Mouse (Mus musculus) C2C12 (cell line): ENCODE results near the gene Olfr1131. TPM values are rescaled to one million over a fixed set of nuclear protein-coding genes. Genes with fewer than 3 reads are reported as not detected.
"Not testable (repeated sequence)": the region's sequence is repeated elsewhere in the genome, so short reads cannot be mapped to it uniquely, and the experiment has no call there.

Experiments used
- H3K27me3 ChIP-seq: one replicate; pipeline ENCODE4 v1.6.1; 2011; ENCODE audit not compliant: control insufficient read depth, insufficient read depth, insufficient read length
- H3K36me3 ChIP-seq: one replicate; pipeline ENCODE4 v1.6.1; 2011; ENCODE audit not compliant: control insufficient read depth, insufficient read depth
- H3K4me3 ChIP-seq: one replicate; pipeline ENCODE4 v1.5.1; 2011; ENCODE audit warnings: mild to moderate bottlenecking, control low read depth; ENCODE audit not compliant: poor library complexity, insufficient read depth, severe bottlenecking
- H3K79me2 ChIP-seq: one replicate; pipeline ENCODE4 v1.6.1; 2011; ENCODE audit not compliant: control insufficient read depth, insufficient read depth
- H3K79me3 ChIP-seq: one replicate; pipeline ENCODE4 v1.6.1; 2011; ENCODE audit warnings: low read depth, control low read depth
- H3ac ChIP-seq: one replicate; pipeline ENCODE3; 2011; ENCODE audit warnings: low read depth; ENCODE audit not compliant: control insufficient read depth, insufficient read length
- CEBPB ChIP-seq: IDR thresholded peaks from one replicate; pipeline ENCODE4 v1.6.1; 2011; ENCODE audit warnings: low read depth, mild to moderate bottlenecking, control low read depth, moderate library complexity
- CTCF ChIP-seq: IDR thresholded peaks from one replicate; pipeline ENCODE4 v1.5.1; 2011; ENCODE audit not compliant: control insufficient read depth, insufficient read depth, insufficient read length
- FOSL1 ChIP-seq: IDR thresholded peaks from one replicate; pipeline ENCODE4 v1.8.0; 2011; ENCODE audit warnings: mild to moderate bottlenecking, low read length; ENCODE audit not compliant: poor library complexity, insufficient read depth, severe bottlenecking
- MAX ChIP-seq: IDR thresholded peaks from one replicate; pipeline ENCODE4 v1.6.1; 2011; ENCODE audit warnings: mild to moderate bottlenecking, control low read depth
- MYOD1 ChIP-seq: IDR thresholded peaks from one replicate; pipeline ENCODE4 v1.6.1; 2011; ENCODE audit warnings: low read depth; ENCODE audit not compliant: control insufficient read depth, insufficient read length
- MYOG ChIP-seq: IDR thresholded peaks from one replicate; pipeline ENCODE4 v1.6.1; 2011; ENCODE audit not compliant: control insufficient read depth, insufficient read length; ENCODE audit errors: extremely low read depth
- USF1 ChIP-seq: IDR thresholded peaks from one replicate; pipeline ENCODE4 v1.6.1; 2011; ENCODE audit warnings: low read depth, mild to moderate bottlenecking, control low read depth, moderate library complexity
- long read RNA-seq, 2 experiments: library from polyadenylated mRNA; unstranded; transcript quantifications; one replicate each; pipeline ENCODE4 v2.0.0; 2019 to 2020
- polyA plus RNA-seq: library from polyadenylated mRNA; unstranded; fragments of >200 nt; fragmentation: generic; extraction: Trizol; gene quantifications from one replicate; pipeline ENCODE4 v1.2.1, GENCODE M21; 2012; ENCODE audit warnings: missing spikeins

Olfr1131 gene
- polyA plus RNA-seq, result not detected
- long read RNA-seq, experiment 1, result 0 reads
- long read RNA-seq, experiment 2, result 0 reads

DNA sequence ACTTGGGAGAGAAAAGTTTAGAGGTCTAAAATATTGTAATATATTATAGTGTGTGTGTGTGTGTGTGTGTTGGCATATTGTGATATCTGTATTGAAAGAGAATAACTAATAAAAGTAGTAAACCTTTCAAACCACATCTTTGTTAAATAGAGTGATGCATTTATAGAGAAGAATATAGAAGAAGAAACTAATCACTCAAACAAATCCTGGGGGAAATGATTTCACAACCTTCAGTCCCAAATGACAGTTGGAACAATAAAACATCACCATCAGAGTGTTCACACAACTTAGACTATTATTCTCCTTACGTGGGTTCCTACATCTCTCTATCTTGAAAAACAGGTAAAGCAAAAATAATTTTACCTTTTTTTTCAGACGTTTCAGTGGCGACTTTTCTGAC, at the start of gene Olfr1131:
Gene Olfr1131 (plus strand): TSS at position 301 of the 400 bp plus-strand sequence.
- Histone ChIP-seq H3K27me3 (no peaks in the 10 kb centered on the region), H3K36me3 (no peaks in the 10 kb centered on the region), H3K79me2 (no peaks in the 10 kb centered on the region), H3K79me3 (no peaks in the 10 kb centered on the region), H3ac (no peak within 1 kb of the TSS), H3K4me3 (no peak within 1 kb of the TSS)
- no peak for TF ChIP-seq MAX
- TF ChIP-seq USF1, result no peak
- TF ChIP-seq FOSL1, result no peak
- no peak for TF ChIP-seq MYOD1
- TF ChIP-seq MYOG, result no peak
- TF ChIP-seq CTCF, result no peak

GRCm38 (mm10) chr2:87605912-87606311, 21.0 kb upstream of the Olfr1131 start, which contains the start of gene Olfr1130:
Gene Olfr1130 (plus strand): TSS chr2:87606212.
- H3K4me3 ChIP-seq, H3K36me3 ChIP-seq, H3ac ChIP-seq: not testable (repeated sequence)

DNA sequence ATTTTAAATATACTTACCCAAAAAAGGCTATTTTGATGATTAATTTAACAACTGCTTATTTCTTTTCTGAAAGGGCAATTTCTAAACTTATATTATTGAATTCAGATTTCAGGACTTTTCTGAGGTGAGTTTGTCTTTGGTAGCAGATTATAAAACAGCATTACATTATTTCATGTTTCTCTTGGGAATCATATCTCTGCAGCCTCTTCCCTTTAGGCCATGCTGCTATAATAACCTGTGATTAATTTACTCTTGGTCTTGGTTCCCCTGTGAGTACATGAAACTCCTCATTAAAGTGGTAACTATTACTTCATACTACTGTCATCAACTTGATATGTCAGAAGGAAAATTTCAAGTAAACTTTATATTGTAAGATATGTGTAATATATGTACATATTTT, 10.5 kb downstream of the Olfr1131 start, which contains the start of gene Olfr1132:
Gene Olfr1132 (minus strand): TSS at position 101 of the 400 bp plus-strand sequence.
- Histone ChIP-seq H3ac (no peak within 1 kb of the TSS), H3K36me3 (no peaks in the 10 kb centered on the region), H3K79me2 (no peaks in the 10 kb centered on the region), H3K27me3 (no peaks in the 10 kb centered on the region), H3K79me3 (no peaks in the 10 kb centered on the region), H3K4me3 (no peak within 1 kb of the TSS)
- TF ChIP-seq MYOG (no peak), CTCF (no peak), FOSL1 (no peak), CEBPB (no peak), MYOD1 (no peak), MAX (no peak), USF1 (no peak)

More at GRCm38 (mm10) chr2:87605912-87606311, 21.0 kb upstream of the Olfr1131 start, which contains the start of gene Olfr1130:
- not testable (repeated sequence) for H3K27me3 ChIP-seq, H3K79me3 ChIP-seq, H3K79me2 ChIP-seq

DNA sequence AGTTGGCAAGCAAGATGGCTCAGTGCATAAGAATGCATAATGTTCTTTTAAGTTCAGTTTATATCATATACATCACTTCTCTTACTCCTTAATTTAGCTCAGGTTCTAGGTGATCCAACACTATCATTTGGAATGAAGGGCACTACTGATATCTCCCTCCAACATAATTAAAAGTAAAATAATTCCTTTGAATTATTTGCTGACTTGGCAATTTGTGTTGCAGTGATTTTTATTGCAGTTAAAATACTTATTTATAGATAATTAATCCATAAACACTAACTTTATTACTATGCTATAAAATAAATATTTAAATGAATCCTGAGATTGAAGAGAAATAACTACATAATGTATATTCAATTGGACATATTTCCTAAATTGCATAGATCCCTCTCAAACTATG, 15.5 kb downstream of the Olfr1131 start:
- Histone ChIP-seq H3K36me3 (no peaks in the 10 kb centered on the region), H3K4me3 (no peak overlapping the region), H3K79me2 (no peaks in the 10 kb centered on the region), H3ac (no peak overlapping the region), H3K27me3 (no peaks in the 10 kb centered on the region), H3K79me3 (no peaks in the 10 kb centered on the region)
- no peak for TF ChIP-seq MYOG
- no peak for TF ChIP-seq CEBPB

GRCm38 (mm10) chr2:87647274-87647673, 20.4 kb downstream of the Olfr1131 start, which contains the start of gene Olfr1133:
Gene Olfr1133 (minus strand): TSS chr2:87647374.
- no peaks in the 10 kb centered on the region for H3K79me2 ChIP-seq

GRCm38 (mm10) chr2:87658360-87658759, 31.5 kb downstream of the Olfr1131 start, which contains the start of gene Olfr1134:
Gene Olfr1134 (minus strand): TSS chr2:87658460.
- H3K79me3 ChIP-seq, result no peaks in the 10 kb centered on the region
- no peak within 1 kb of the TSS for H3K4me3 ChIP-seq
- H3ac ChIP-seq, result no peak within 1 kb of the TSS
- no peaks in the 10 kb centered on the region for H3K79me2 ChIP-seq
- TF ChIP-seq MYOD1, result no peak
- no peaks in the 10 kb centered on the region for H3K27me3 ChIP-seq
- H3K36me3 ChIP-seq, result no peaks in the 10 kb centered on the region

More at GRCm38 (mm10) chr2:87647274-87647673, 20.4 kb downstream of the Olfr1131 start, which contains the start of gene Olfr1133:
- TF ChIP-seq MYOD1 (no peak), USF1 (no peak), CTCF (no peak), FOSL1 (no peak), MAX (no peak), MYOG (no peak), CEBPB (no peak)
- Histone ChIP-seq H3K36me3 (no peaks in the 10 kb centered on the region), H3K4me3 (no peak within 1 kb of the TSS), H3K27me3 (no peaks in the 10 kb centered on the region), H3ac (no peak within 1 kb of the TSS), H3K79me3 (no peaks in the 10 kb centered on the region)
